Mouse (Mus musculus) midbrain, postnatal 0 days (tissue): Measurements from ENCODE around the gene Pigb. TPM values are rescaled to one million over a fixed set of nuclear protein-coding genes. Genes with fewer than 3 reads are reported as not detected.
A peak's percentile ranks its signal among the peaks of the same experiment; 100 is the strongest.

Experiments used
- ATAC-seq: fragments of 200-750 bp; cut with Nextera tagmentation; 2 replicates; pipeline ENCODE4 v1.8.0; 2017; ENCODE audit warnings: moderate number of reproducible peaks, mild to moderate bottlenecking, moderate TSS enrichment, moderate library complexity; ENCODE audit not compliant: low FRiP score
- DNase-seq: peaks from one replicate; pipeline ENCODE4 v3.0.0-alpha.2; 2015; ENCODE audit warnings: low spot score
- H3K27ac ChIP-seq: fragments of 300-500 bp; sonication (generic); 2 replicates; pipeline ENCODE4 v1.5.1; 2014; ENCODE audit warnings: low read depth, mild to moderate bottlenecking, low read length, mixed read lengths
- H3K27me3 ChIP-seq: fragments of 300-500 bp; sonication (generic); 2 replicates; pipeline ENCODE4 v1.6.1; 2014; ENCODE audit warnings: low read length, control low read depth, mixed read lengths; ENCODE audit not compliant: insufficient read depth
- H3K36me3 ChIP-seq: fragments of 300-500 bp; sonication (generic); 2 replicates; pipeline ENCODE4 v1.6.1; 2014; ENCODE audit warnings: low read length, control low read depth, mixed read lengths; ENCODE audit not compliant: insufficient read depth
- H3K4me1 ChIP-seq: fragments of 300-500 bp; sonication (generic); 2 replicates; pipeline ENCODE4 v1.6.1; 2014; ENCODE audit warnings: mild to moderate bottlenecking, control low read depth, antibody characterized with exemption, low read length, mixed read lengths; ENCODE audit not compliant: insufficient read depth
- H3K4me2 ChIP-seq: fragments of 300-500 bp; sonication (generic); 2 replicates; pipeline ENCODE4 v1.6.1; 2014; ENCODE audit warnings: low read depth, mild to moderate bottlenecking, low read length, mixed read lengths; ENCODE audit not compliant: poor library complexity, severe bottlenecking
- H3K4me3 ChIP-seq: fragments of 300-500 bp; sonication (generic); 2 replicates; pipeline ENCODE4 v1.5.1; 2014; ENCODE audit warnings: low read depth, mild to moderate bottlenecking, low read length, moderate library complexity
- H3K9ac ChIP-seq: fragments of 300-500 bp; sonication (generic); replicated peaks from 2 replicates; pipeline ENCODE4 v1.6.1; 2014; ENCODE audit warnings: mild to moderate bottlenecking, low read length, moderate library complexity, mixed read lengths; ENCODE audit not compliant: poor library complexity, severe bottlenecking
- H3K9me3 ChIP-seq: fragments of 300-500 bp; sonication (generic); 2 replicates; pipeline ENCODE4 v1.6.1; 2016; ENCODE audit warnings: low read length, control low read depth
- CTCF ChIP-seq: IDR thresholded peaks from 2 replicates; pipeline ENCODE4 v1.5.1; 2016; ENCODE audit warnings: antibody characterized with exemption, mild to moderate bottlenecking
- WGBS: fragments of 180-500 bp; shearing (Covaris S2); extraction: QIAGEN DNeasy Blood & Tissue Kit; methylation state at CpG from one replicate; pipeline ENCODE4 v1.1.7; 2014; 5-methylcytosine and 5-hydroxymethylcytosine counted together
- polyA plus RNA-seq: library from polyadenylated mRNA; unstranded; fragments of >200 nt; fragmentation: Nextera tagmentation; extraction: Ambion mirVana; gene quantifications from 2 replicates; pipeline ENCODE4 v1.2.1, GENCODE M21; 2015
- total RNA-seq: library from RNA; depleted of rRNA; stranded (reverse); fragments of >200 nt; gene quantifications from 2 replicates; pipeline ENCODE4 v1.2.3, GENCODE M21; 2014

The Pigb gene
- total and polyA plus RNA-seq, 2 experiments from 2014 or later: 8.4 to 13.0 TPM

GRCm38 (mm10) chr9:73068688-73069087 lies 28.5 kb upstream of the Pigb start:
- Histone ChIP-seq H3K27me3 (no peaks in the 10 kb centered on the region), H3K9me3 (no peaks in the 10 kb centered on the region), H3K4me1 (peaks cover 9% of the 10 kb centered on the region; the same call in 1 of the 2 replicates), H3K9ac (no peak overlapping the region), H3K36me3 (no peaks in the 10 kb centered on the region), H3K4me3 (no peak overlapping the region), H3K27ac (no peak overlapping the region), H3K4me2 (no peak overlapping the region)
- 92% methylated on average over 6 of the region's 6 CpGs for WGBS
- no peak for TF ChIP-seq CTCF
- DNase-seq (no peak), ATAC-seq (no peak)

GRCm38 (mm10) chr9:73068230-73068679 lies 28.1 kb upstream of the Pigb start:
- Histone ChIP-seq H3K9ac (no peak overlapping the region), H3K9me3 (no peaks in the 10 kb centered on the region), H3K4me2 (no peak overlapping the region), H3K27ac (no peak overlapping the region), H3K36me3 (no peaks in the 10 kb centered on the region), H3K4me1 (peaks cover 9% of the 10 kb centered on the region; the same call in 1 of the 2 replicates), H3K27me3 (no peaks in the 10 kb centered on the region), H3K4me3 (no peak overlapping the region)
- TF ChIP-seq CTCF: no peak
- 70% methylated on average over 6 of the region's 6 CpGs for WGBS
- DNase-seq (no peak), ATAC-seq (no peak; the same call in 1 of the 2 replicates)

- Histone ChIP-seq H3K9ac (no peak overlapping the region), H3K4me1 (peaks cover 9% of the 10 kb centered on the region; the same call in 1 of the 2 replicates), H3K27ac (no peak overlapping the region), H3K4me2 (no peak overlapping the region), H3K9me3 (no peaks in the 10 kb centered on the region), H3K36me3 (no peaks in the 10 kb centered on the region), H3K4me3 (no peak overlapping the region), H3K27me3 (no peaks in the 10 kb centered on the region)
- DNase-seq: no peak
- TF ChIP-seq CTCF: no peak
- WGBS: 21% methylated on average over 10 of the region's 10 CpGs
- ATAC-seq: no peak
Observed at GRCm38 (mm10) chr9:73067086-73067485, 26.9 kb upstream of the Pigb start.

- H3K4me1 ChIP-seq: peaks cover 9% of the 10 kb centered on the region; the same call in 1 of the 2 replicates
- no peak for TF ChIP-seq CTCF
- no peaks in the 10 kb centered on the region for H3K36me3 ChIP-seq
- no peak overlapping the region for H3K27ac ChIP-seq
- no peak overlapping the region for H3K9ac ChIP-seq
- DNase-seq (no peak), ATAC-seq (no peak)
- no peak overlapping the region for H3K4me3 ChIP-seq
- 35% methylated on average over 15 of the region's 15 CpGs for WGBS
- no peaks in the 10 kb centered on the region for H3K9me3 ChIP-seq
- no peaks in the 10 kb centered on the region for H3K27me3 ChIP-seq
- H3K4me2 ChIP-seq: peak overlapping the region; percentile 2; the same call in 1 of the 2 replicates
Observed at GRCm38 (mm10) chr9:73063621-73064290, 23.6 kb upstream of the Pigb start.

- Histone ChIP-seq H3K4me2 (no peak overlapping the region), H3K36me3 (no peaks in the 10 kb centered on the region), H3K27me3 (no peaks in the 10 kb centered on the region), H3K27ac (no peak overlapping the region), H3K4me1 (no peaks in the 10 kb centered on the region), H3K9ac (no peak overlapping the region), H3K4me3 (no peak overlapping the region), H3K9me3 (no peaks in the 10 kb centered on the region)
- DNase-seq (no peak), ATAC-seq (no peak)
- TF ChIP-seq CTCF: no peak
- 88% methylated on average over 4 of the region's 4 CpGs for WGBS
Observed at GRCm38 (mm10) chr9:73059224-73059623, 19.0 kb upstream of the Pigb start.

- H3K36me3 ChIP-seq: no peaks in the 10 kb centered on the region
- H3K4me1 ChIP-seq: no peaks in the 10 kb centered on the region
- H3K27ac ChIP-seq: 0 out of 2 replicates have a peak overlapping the region, but pooled peaks have one; percentile 18
- H3K27me3 ChIP-seq: no peaks in the 10 kb centered on the region
- no peaks in the 10 kb centered on the region for H3K9me3 ChIP-seq
- DNase-seq (no peak), ATAC-seq (no peak)
- TF ChIP-seq CTCF: no peak
- WGBS: 73% methylated on average over 10 of the region's 10 CpGs
- H3K4me3 ChIP-seq: no peak overlapping the region
- H3K4me2 ChIP-seq: no peak overlapping the region
- no peak overlapping the region for H3K9ac ChIP-seq
Observed at GRCm38 (mm10) chr9:73055441-73055911, 15.3 kb upstream of the Pigb start.
